Mouse (Mus musculus) liver, embryonic 11.5 days (tissue): ENCODE results near the gene Rab28. TPM values are rescaled to one million over a fixed set of nuclear protein-coding genes. Genes with fewer than 3 reads are reported as not detected.

Source experiments
- ATAC-seq: fragments of 200-750 bp; cut with Nextera tagmentation; replicated peaks from 2 replicates; pipeline ENCODE4 v1.8.0; 2017; ENCODE audit warnings: moderate number of reproducible peaks, mild to moderate bottlenecking, moderate TSS enrichment, moderate library complexity; ENCODE audit not compliant: low FRiP score
- DNase-seq: peaks from one replicate; pipeline ENCODE4 v3.0.0-alpha.2; 2017; ENCODE audit warnings: low spot score
- H3K27ac ChIP-seq: fragments of 300-500 bp; sonication (generic); 2 replicates; pipeline ENCODE4 v1.5.1; 2014; ENCODE audit warnings: mild to moderate bottlenecking, low read depth, low read length, control low read depth
- H3K27me3 ChIP-seq: fragments of 300-500 bp; sonication (generic); replicated peaks from 2 replicates; pipeline ENCODE4 v1.6.1; 2014; ENCODE audit warnings: low read length, mixed read lengths; ENCODE audit not compliant: control insufficient read depth, insufficient read depth
- H3K36me3 ChIP-seq: fragments of 300-500 bp; sonication (generic); 2 replicates; pipeline ENCODE4 v1.6.1; 2014; ENCODE audit warnings: mild to moderate bottlenecking, low read length, moderate library complexity, mixed read lengths; ENCODE audit not compliant: control insufficient read depth, insufficient read depth
- H3K4me1 ChIP-seq: fragments of 300-500 bp; sonication (generic); replicated peaks from 2 replicates; pipeline ENCODE4 v1.6.1; 2014; ENCODE audit warnings: low read length, mixed read lengths; ENCODE audit not compliant: control insufficient read depth, insufficient read depth
- H3K4me2 ChIP-seq: fragments of 300-500 bp; sonication (generic); 2 replicates; pipeline ENCODE4 v1.6.1; 2014; ENCODE audit warnings: mild to moderate bottlenecking, control low read depth, moderate library complexity
- H3K4me3 ChIP-seq: fragments of 300-500 bp; sonication (generic); 2 replicates; pipeline ENCODE4 v1.5.1; 2014; ENCODE audit warnings: low read depth, low read length, control low read depth
- H3K9ac ChIP-seq: fragments of 300-500 bp; sonication (generic); 2 replicates; pipeline ENCODE4 v1.6.1; 2014; ENCODE audit warnings: low read depth, low read length, control low read depth
- H3K9me3 ChIP-seq: fragments of 300-500 bp; sonication (generic); 2 replicates; pipeline ENCODE4 v1.6.1; 2016; ENCODE audit warnings: low read length, inconsistent platforms, mixed read lengths; ENCODE audit not compliant: control insufficient read depth
- WGBS: fragments of 180-500 bp; shearing (Covaris S2); extraction: QIAGEN DNeasy Blood & Tissue Kit; methylation state at CpG from one replicate; pipeline ENCODE4 v1.1.7; 2014; 5-methylcytosine and 5-hydroxymethylcytosine counted together
- polyA plus RNA-seq: library from polyadenylated mRNA; unstranded; fragments of >200 nt; fragmentation: Nextera tagmentation; extraction: Ambion mirVana; gene quantifications from 2 replicates; pipeline ENCODE4 v1.2.1, GENCODE M21; 2014

Rab28 gene
- polyA plus RNA-seq, 1 experiment from 2014 or later, result 43.8 TPM

DNA sequence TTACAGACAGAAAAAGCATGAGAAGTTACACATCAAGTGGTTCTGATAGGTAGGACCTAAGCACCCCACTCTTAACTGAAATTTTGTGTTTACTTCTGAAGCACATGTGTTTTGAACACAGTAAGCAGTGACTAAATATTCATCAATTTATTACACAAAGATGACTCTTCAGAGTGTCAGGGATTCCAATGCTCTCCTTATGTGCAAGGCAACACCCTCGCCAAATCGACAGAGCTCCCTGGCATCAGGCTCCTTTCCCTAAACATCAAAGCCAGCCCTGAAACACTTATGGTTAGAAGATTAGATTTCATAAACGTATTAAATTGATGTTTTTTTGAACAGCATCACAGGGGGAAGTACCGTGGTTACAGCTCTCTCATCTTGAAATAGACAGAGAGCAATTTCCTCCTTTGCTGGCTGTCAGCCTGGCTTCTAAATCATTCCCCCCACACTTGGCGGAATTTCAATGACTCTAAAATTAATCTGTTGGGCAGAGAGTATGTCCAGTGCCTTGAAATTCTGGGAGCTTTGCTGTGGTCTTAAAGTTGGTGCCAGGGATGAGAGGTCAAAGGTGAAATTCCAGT is 97.4 kb downstream of the Rab28 start:
- DNase-seq, result no peak
- no peak overlapping the region for H3K4me3 ChIP-seq
- H3K9me3 ChIP-seq, result no peaks in the 10 kb centered on the region
- WGBS, result 51% methylated on average over 5 of the region's 5 CpGs
- H3K36me3 ChIP-seq, result no peaks in the 10 kb centered on the region
- ATAC-seq, result no peak
- H3K9ac ChIP-seq, result no peak overlapping the region
- H3K4me1 ChIP-seq, result no peaks in the 10 kb centered on the region
- no peaks in the 10 kb centered on the region for H3K27me3 ChIP-seq
- H3K4me2 ChIP-seq, result no peak overlapping the region
- H3K27ac ChIP-seq, result no peak overlapping the region

DNA sequence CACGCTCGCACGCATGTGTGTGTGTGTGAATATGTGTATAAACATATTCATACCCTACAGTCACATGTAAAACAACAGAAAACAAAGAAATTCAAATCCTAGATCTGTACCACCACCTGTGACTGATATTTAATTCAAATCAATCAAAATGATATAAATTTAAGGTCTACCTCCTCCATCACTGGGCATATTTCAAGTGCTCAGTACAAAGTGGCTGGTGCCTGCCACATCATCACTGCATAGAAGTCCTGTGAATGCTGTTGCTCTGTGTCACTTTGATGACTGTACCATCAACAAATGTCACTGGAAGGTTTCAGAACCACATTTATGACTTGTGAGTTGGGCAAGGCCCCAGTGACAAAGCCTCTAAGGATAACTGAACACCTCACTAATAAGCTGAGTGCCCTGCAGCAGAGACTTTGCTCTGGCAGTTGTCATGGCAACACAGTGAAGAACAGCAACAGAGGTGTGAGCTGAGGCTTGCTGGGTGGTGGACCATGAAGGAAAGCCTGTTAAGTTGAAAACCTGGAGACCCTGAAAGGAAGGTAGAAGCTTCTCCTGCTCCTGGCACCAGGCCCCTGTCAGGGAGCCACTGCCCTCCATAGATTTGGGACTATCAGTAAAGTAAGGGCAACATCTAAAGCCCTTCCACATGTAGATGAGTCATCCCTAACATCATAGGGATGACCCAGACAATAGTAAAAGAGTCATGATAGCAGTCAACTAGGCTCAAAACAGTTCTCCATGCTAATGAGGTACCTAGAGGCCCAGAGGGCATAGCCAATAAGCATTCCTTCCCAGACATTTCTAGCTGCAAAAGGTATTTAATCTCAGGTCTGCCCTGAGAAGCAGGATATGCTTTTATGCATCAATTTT is 111.5 kb downstream of the Rab28 start:
- ATAC-seq (no peak), DNase-seq (no peak)
- H3K4me3 ChIP-seq, result no peak overlapping the region
- no peaks in the 10 kb centered on the region for H3K36me3 ChIP-seq
- no peaks in the 10 kb centered on the region for H3K27me3 ChIP-seq
- H3K4me2 ChIP-seq, result no peak overlapping the region
- no peak overlapping the region for H3K27ac ChIP-seq
- H3K9me3 ChIP-seq, result no peaks in the 10 kb centered on the region
- H3K4me1 ChIP-seq, result no peaks in the 10 kb centered on the region
- H3K9ac ChIP-seq, result no peak overlapping the region
- WGBS, result 86% methylated on average over 3 of the region's 3 CpGs

DNA sequence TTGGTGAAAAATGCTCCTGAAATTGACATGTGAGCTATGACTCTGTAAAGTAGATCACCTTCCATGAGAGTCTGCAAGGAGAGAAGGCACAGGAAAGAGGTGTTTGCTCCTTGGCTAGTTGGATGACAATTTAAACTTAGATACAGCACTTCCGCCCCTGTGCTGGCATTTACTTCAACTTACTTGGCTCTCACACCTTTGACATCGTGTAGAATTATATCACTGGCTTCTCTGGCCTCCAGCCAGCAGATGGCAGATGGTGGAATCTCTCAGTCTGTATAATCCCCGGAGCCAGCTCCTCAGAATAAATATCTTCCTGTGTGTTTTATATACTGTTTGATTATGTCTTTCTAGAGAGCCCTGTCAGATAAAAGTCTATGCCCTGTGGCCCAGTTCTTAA is 112.8 kb downstream of the Rab28 start:
- Histone ChIP-seq H3K4me3 (no peak overlapping the region), H3K36me3 (no peaks in the 10 kb centered on the region), H3K27ac (no peak overlapping the region), H3K27me3 (no peaks in the 10 kb centered on the region), H3K4me2 (no peak overlapping the region), H3K4me1 (no peaks in the 10 kb centered on the region), H3K9me3 (no peaks in the 10 kb centered on the region), H3K9ac (no peak overlapping the region)
- 52% methylated on average over 3 of the region's 3 CpGs for WGBS
- no peak for DNase-seq
- no peak for ATAC-seq

DNA sequence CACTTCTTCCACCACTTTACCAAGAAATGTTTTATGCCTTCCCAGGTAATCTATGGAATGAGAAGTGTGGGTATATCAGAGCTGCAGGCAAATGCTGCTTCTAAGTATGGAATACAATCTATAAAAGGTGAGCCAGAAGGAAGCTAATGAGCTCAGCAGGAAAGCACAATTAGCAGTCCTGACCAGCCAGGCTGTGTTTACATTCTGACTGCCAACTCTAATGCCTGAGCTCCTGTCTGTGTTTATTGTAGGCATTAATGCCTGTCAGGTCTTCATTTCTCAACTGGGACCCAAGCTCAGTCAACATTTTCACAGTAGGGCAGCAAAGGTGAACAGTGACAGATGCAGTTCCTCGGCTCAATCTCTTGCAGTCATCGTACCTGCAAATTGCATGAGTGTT is 129.9 kb downstream of the Rab28 start:
- DNase-seq, result no peak

More for the DNA sequence above, 129.9 kb downstream of the Rab28 start:
- H3K27me3 ChIP-seq, result no peaks in the 10 kb centered on the region
- H3K9ac ChIP-seq, result no peak overlapping the region
- no peak overlapping the region for H3K27ac ChIP-seq
- no peak overlapping the region for H3K4me3 ChIP-seq
- H3K9me3 ChIP-seq, result no peaks in the 10 kb centered on the region
- ATAC-seq, result no peak
- H3K4me2 ChIP-seq, result no peak overlapping the region
- H3K36me3 ChIP-seq, result no peaks in the 10 kb centered on the region
- no peaks in the 10 kb centered on the region for H3K4me1 ChIP-seq
- 59% methylated on average over 2 of the region's 2 CpGs for WGBS

Other genes starting within 250 kb of the Rab28 start
- gene Nkx3-2, start 56.3 kb upstream of the Rab28 start, polyA plus RNA-seq, result 0.34 and 0.47 TPM in 2 replicates
- gene Bod1l, start 136.2 kb upstream of the Rab28 start, polyA plus RNA-seq, result 19.1 and 21.0 TPM in 2 replicates